Mouse (Mus musculus) CH12.LX (cell line): ENCODE results near the gene Plod1.

Experiments
- CTCF ChIP-seq, 2 experiments: IDR thresholded peaks in 1 of 2; conservative IDR thresholded peaks in 1 of 2; 2 replicates each; pipeline ENCODE4 v1.5.1; 2011 to 2012; ENCODE audit warnings: low read depth in 2 of 2, low read length in 2 of 2, improper control_type of control experiment in 1 of 2, inconsistent platforms in 1 of 2, mild to moderate bottlenecking in 1 of 2, moderate library complexity in 1 of 2
- E2F4 ChIP-seq: IDR thresholded peaks from 2 replicates; pipeline ENCODE4 v1.6.1; 2011; ENCODE audit warnings: low read depth, low read length, improper control_type of control experiment; ENCODE audit not compliant: insufficient replicate concordance
- EP300 ChIP-seq: IDR thresholded peaks from 2 replicates; pipeline ENCODE4 v1.6.1; 2011; ENCODE audit warnings: low read length, improper control_type of control experiment
- KAT2A ChIP-seq: IDR thresholded peaks from 2 replicates; pipeline ENCODE4 v1.6.1; 2012; ENCODE audit warnings: low read length, improper control_type of control experiment, inconsistent platforms; ENCODE audit not compliant: insufficient replicate concordance
- POLR2A ChIP-seq: IDR thresholded peaks from 2 replicates; pipeline ENCODE4 v1.6.1; 2011; ENCODE audit warnings: low read depth, mild to moderate bottlenecking, improper control_type of control experiment, low read length
- POLR2AphosphoS2 ChIP-seq: IDR thresholded peaks from 2 replicates; pipeline ENCODE4 v1.6.1; 2011; ENCODE audit warnings: low read depth, low read length, improper control_type of control experiment
- USF1 ChIP-seq: IDR thresholded peaks from 2 replicates; pipeline ENCODE4 v1.6.1; 2014; ENCODE audit warnings: low read depth, mild to moderate bottlenecking, inconsistent platforms, low read length, improper control_type of control experiment
- USF2 ChIP-seq: conservative IDR thresholded peaks from 2 replicates; pipeline ENCODE4 v1.6.1; 2011; ENCODE audit warnings: low read depth, low read length, improper control_type of control experiment
- ZKSCAN1 ChIP-seq: IDR thresholded peaks from 2 replicates; pipeline ENCODE4 v1.6.1; 2012; ENCODE audit warnings: low read depth, inconsistent platforms, low read length, improper control_type of control experiment, borderline replicate concordance
- ZMIZ1 ChIP-seq: IDR thresholded peaks from 2 replicates; pipeline ENCODE4 v1.6.1; 2012; ENCODE audit warnings: low read depth, mild to moderate bottlenecking, inconsistent platforms, low read length, improper control_type of control experiment

- TF ChIP-seq E2F4 (no peak), CTCF (conservative IDR thresholded peaks at IDR 0.05 in 1 of 2, IDR thresholded peaks at IDR 0.05 in 1 of 2; ENCODE audit: low read depth in 2 of 2, low read length in 2 of 2) (no peak), POLR2A (no peak), USF1 (no peak), POLR2AphosphoS2 (no peak), EP300 (no peak), USF2 (no peak), ZMIZ1 (no peak), KAT2A (no peak), ZKSCAN1 (no peak)
Observed at GRCm38 (mm10) chr4:147879456-147879855, 57.1 kb downstream of the Plod1 start.
